Mouse (Mus musculus): Measurements from ENCODE around the gene Zfp108.

DNA sequence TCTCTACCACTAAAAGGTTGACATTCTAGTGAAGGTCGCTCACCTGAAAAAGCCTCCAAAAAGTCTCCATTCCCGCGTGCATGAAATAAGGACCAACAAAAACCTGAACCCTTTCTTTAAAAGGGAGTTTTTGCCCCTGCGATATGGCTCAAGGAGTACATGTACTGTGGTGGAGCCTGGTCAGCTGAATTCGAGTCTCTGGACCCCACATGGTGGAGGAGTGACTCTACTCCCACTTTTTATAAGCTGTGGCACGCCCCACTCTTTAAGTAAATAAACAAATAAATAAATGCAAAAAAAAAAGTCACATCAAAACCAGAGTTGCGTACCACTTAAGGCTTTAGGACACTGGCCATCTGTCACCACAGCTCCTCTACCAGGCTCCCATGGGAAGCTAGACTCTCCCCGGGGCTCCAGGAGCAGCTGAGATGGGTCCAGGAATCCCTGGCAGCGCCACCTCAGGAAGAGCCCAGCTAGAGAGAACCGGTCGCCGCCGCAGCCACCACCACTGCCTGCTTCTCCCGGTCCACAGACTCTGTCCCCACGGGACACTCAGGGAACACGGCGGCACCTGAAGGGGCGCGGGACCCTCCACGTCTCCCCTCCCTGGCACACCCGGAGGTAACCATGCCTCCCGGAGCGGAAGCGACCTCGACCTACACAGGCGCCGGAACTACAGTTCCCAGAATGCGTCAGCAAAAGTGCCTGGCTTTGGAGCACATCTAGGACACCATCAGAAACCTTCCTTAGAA lies 17.4 kb upstream of the Zfp108 start, which contains the start of gene Zfp109:
- TF ChIP-seq POLR2A (IDR thresholded peaks at IDR 0.05; ENCODE audit: borderline replicate concordance, low read depth, low read length) (no peak), CTCF (IDR thresholded peaks at IDR 0.05; ENCODE audit: low read depth, low read length) (no peak)

Data from bone marrow macrophage, adult 2 months (primary cell).